Mouse (Mus musculus): ENCODE data around the gene Gm21992. TPM values are rescaled to one million over a fixed set of nuclear protein-coding genes. Genes with fewer than 3 reads are reported as not detected.

Gene Gm21992
- polyA plus RNA-seq, 1 experiment: 7.8 TPM

- TF ChIP-seq POLR2A (IDR thresholded peaks at IDR 0.05; ENCODE audit: low read depth, low read length) (no peak), CTCF (IDR thresholded peaks at IDR 0.05; ENCODE audit: borderline replicate concordance, insufficient read depth, low read length) (no peak)
Observed at GRCm38 (mm10) chr19:4756921-4757320, 54.5 kb downstream of the Gm21992 start.

GRCm38 (mm10) chr19:4756193-4756911 lies 55.1 kb downstream of the Gm21992 start, which contains the start of gene Rbm4b:
Gene Rbm4b, plus strand, starts transcription at chr19:4756497.
- TF ChIP-seq CTCF (IDR thresholded peaks at IDR 0.05; ENCODE audit: borderline replicate concordance, insufficient read depth, low read length) (no peak), POLR2A (IDR thresholded peaks at IDR 0.05; ENCODE audit: low read depth, low read length) (peak; percentile 61)
- Histone ChIP-seq H3K27ac (ENCODE audit: insufficient read depth, low read length) (peak within 1 kb of the TSS; percentile 87), H3K4me1 (ENCODE audit: control insufficient read depth, insufficient read depth, low read length) (peaks cover 4% of the 10 kb centered on the region), H3K4me3 (ENCODE audit: insufficient read depth, low read length) (peak within 1 kb of the TSS; percentile 70)

More at GRCm38 (mm10) chr19:4756921-4757320, 54.5 kb downstream of the Gm21992 start:
- Histone ChIP-seq H3K4me3 (ENCODE audit: insufficient read depth, low read length) (peak overlapping the region; percentile 70), H3K27ac (ENCODE audit: insufficient read depth, low read length) (peak overlapping the region; percentile 23; the same call in 1 of the 2 replicates), H3K4me1 (ENCODE audit: control insufficient read depth, insufficient read depth, low read length) (peaks cover 4% of the 10 kb centered on the region)

- peak; percentile 93 for TF ChIP-seq CTCF (IDR thresholded peaks at IDR 0.05; ENCODE audit: borderline replicate concordance, insufficient read depth, low read length)
- TF ChIP-seq POLR2A (IDR thresholded peaks at IDR 0.05; ENCODE audit: low read depth, low read length): peak; percentile 49; the same call in 1 of the 2 replicates
- H3K4me1 ChIP-seq (ENCODE audit: control insufficient read depth, insufficient read depth, low read length): peaks cover 4% of the 10 kb centered on the region
- H3K4me3 ChIP-seq (ENCODE audit: insufficient read depth, low read length): peak overlapping the region; percentile 53
- peak overlapping the region; percentile 79 for H3K27ac ChIP-seq (ENCODE audit: insufficient read depth, low read length)
Observed at GRCm38 (mm10) chr19:4755565-4756192, 55.7 kb downstream of the Gm21992 start.

- Histone ChIP-seq H3K4me3 (ENCODE audit: insufficient read depth, low read length) (no peak overlapping the region), H3K27ac (ENCODE audit: insufficient read depth, low read length) (no peak overlapping the region), H3K4me1 (ENCODE audit: control insufficient read depth, insufficient read depth, low read length) (no peaks in the 10 kb centered on the region)
- TF ChIP-seq CTCF (IDR thresholded peaks at IDR 0.05; ENCODE audit: borderline replicate concordance, insufficient read depth, low read length) (no peak), POLR2A (IDR thresholded peaks at IDR 0.05; ENCODE audit: low read depth, low read length) (no peak)
Observed at GRCm38 (mm10) chr19:4749975-4750374, 61.4 kb downstream of the Gm21992 start.

GRCm38 (mm10) chr19:4748493-4748892 lies 62.9 kb downstream of the Gm21992 start:
- Histone ChIP-seq H3K4me3 (ENCODE audit: insufficient read depth, low read length) (no peak overlapping the region), H3K4me1 (ENCODE audit: control insufficient read depth, insufficient read depth, low read length) (no peaks in the 10 kb centered on the region), H3K27ac (ENCODE audit: insufficient read depth, low read length) (no peak overlapping the region)
- TF ChIP-seq CTCF (IDR thresholded peaks at IDR 0.05; ENCODE audit: borderline replicate concordance, insufficient read depth, low read length) (no peak), POLR2A (IDR thresholded peaks at IDR 0.05; ENCODE audit: low read depth, low read length) (no peak)

- Histone ChIP-seq H3K4me1 (ENCODE audit: control insufficient read depth, insufficient read depth, low read length) (no peaks in the 10 kb centered on the region), H3K27ac (ENCODE audit: insufficient read depth, low read length) (no peak overlapping the region), H3K4me3 (ENCODE audit: insufficient read depth, low read length) (no peak overlapping the region)
- TF ChIP-seq POLR2A (IDR thresholded peaks at IDR 0.05; ENCODE audit: low read depth, low read length) (no peak), CTCF (IDR thresholded peaks at IDR 0.05; ENCODE audit: borderline replicate concordance, insufficient read depth, low read length) (no peak)
Observed at GRCm38 (mm10) chr19:4747631-4748312, 63.6 kb downstream of the Gm21992 start.

- H3K4me3 ChIP-seq (ENCODE audit: insufficient read depth, low read length): no peak overlapping the region
- TF ChIP-seq POLR2A (IDR thresholded peaks at IDR 0.05; ENCODE audit: low read depth, low read length): no peak
- TF ChIP-seq CTCF (IDR thresholded peaks at IDR 0.05; ENCODE audit: borderline replicate concordance, insufficient read depth, low read length): no peak
- 0 out of 2 replicates have a peak, but pooled peaks cover 6% of the 10 kb centered on the region for H3K4me1 ChIP-seq (ENCODE audit: control insufficient read depth, insufficient read depth, low read length)
- H3K27ac ChIP-seq (ENCODE audit: insufficient read depth, low read length): no peak overlapping the region
Observed at GRCm38 (mm10) chr19:4746611-4747010, 64.8 kb downstream of the Gm21992 start.

GRCm38 (mm10) chr19:4745681-4746080 lies 65.7 kb downstream of the Gm21992 start:
- 0 out of 2 replicates have a peak, but pooled peaks cover 11% of the 10 kb centered on the region for H3K4me1 ChIP-seq (ENCODE audit: control insufficient read depth, insufficient read depth, low read length)
- H3K4me3 ChIP-seq (ENCODE audit: insufficient read depth, low read length): no peak overlapping the region
- TF ChIP-seq POLR2A (IDR thresholded peaks at IDR 0.05; ENCODE audit: low read depth, low read length) (no peak), CTCF (IDR thresholded peaks at IDR 0.05; ENCODE audit: borderline replicate concordance, insufficient read depth, low read length) (no peak)
- no peak overlapping the region for H3K27ac ChIP-seq (ENCODE audit: insufficient read depth, low read length)

GRCm38 (mm10) chr19:4745057-4745456 lies 66.4 kb downstream of the Gm21992 start:
- TF ChIP-seq CTCF (IDR thresholded peaks at IDR 0.05; ENCODE audit: borderline replicate concordance, insufficient read depth, low read length): no peak
- TF ChIP-seq POLR2A (IDR thresholded peaks at IDR 0.05; ENCODE audit: low read depth, low read length): no peak

More at GRCm38 (mm10) chr19:4745057-4745456, 66.4 kb downstream of the Gm21992 start:
- H3K27ac ChIP-seq (ENCODE audit: insufficient read depth, low read length): no peak overlapping the region
- H3K4me3 ChIP-seq (ENCODE audit: insufficient read depth, low read length): no peak overlapping the region
- 0 out of 2 replicates have a peak, but pooled peaks cover 11% of the 10 kb centered on the region for H3K4me1 ChIP-seq (ENCODE audit: control insufficient read depth, insufficient read depth, low read length)

Measured in embryonic fibroblast, embryonic 13.5 days (primary cell).